Mouse (Mus musculus) adrenal gland, postnatal 36 days (tissue): Measurements from ENCODE around the gene Natd1. TPM values are rescaled to one million over a fixed set of nuclear protein-coding genes. Genes with fewer than 3 reads are reported as not detected.
A peak's percentile ranks its signal among the peaks of the same experiment; 100 is the strongest.
"Not testable (repeated sequence)": the region's sequence is repeated elsewhere in the genome, so short reads cannot be mapped to it uniquely, and the experiment has no call there.

Experiments
- DNase-seq, 2 experiments: peaks; one replicate each; pipeline ENCODE4 v3.0.0; 2021; ENCODE audit warnings: mixed read lengths in 1 of 2
- total RNA-seq, 2 experiments: library from RNA; stranded (reverse); gene quantifications; 2 replicates each; pipeline ENCODE4 v1.2.3; 2021

Gene Natd1
- total RNA-seq, 2 experiments from 2014 or later, result 19.5 to 26.3 TPM

DNA sequence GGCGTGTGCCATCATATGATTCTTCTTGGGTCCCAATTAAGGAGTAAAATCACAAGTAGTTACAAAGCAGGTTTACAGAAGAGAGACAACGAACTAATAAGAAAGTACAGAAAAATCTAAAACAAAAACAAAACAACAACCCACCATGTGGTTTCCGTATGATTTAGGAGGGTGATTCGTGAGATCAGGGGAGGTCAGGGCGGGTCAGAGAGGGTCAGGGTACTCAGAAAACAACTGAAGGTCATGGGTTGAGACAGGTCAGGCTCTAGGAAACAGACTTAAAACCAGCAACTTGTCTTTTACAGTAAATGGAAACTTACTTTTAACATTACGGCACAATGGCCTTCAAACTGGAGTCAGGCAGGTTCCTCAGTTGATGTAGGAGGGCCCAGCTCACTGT lies 24.3 kb downstream of the Natd1 start:
- no peak for DNase-seq

DNA sequence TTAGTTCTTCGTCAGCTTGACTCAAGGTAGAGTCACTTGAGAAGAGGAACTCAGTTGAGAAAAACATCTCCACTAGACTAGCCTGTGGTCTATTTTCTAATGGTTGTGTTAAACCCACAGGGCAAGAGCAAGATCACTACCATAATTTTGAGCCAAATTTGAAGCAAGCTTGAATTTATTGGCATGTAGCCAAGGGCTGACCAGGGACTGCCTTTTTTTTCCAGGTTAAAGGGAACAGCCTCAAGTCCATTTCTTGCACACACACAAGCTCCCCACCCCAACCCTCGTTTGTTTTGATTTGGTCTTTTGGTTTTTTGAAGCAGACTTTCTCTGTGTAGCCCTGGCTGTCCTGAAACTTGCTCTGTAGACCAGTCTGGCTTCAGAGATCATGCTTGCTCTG lies 24.7 kb downstream of the Natd1 start:
- no peak for DNase-seq

DNA sequence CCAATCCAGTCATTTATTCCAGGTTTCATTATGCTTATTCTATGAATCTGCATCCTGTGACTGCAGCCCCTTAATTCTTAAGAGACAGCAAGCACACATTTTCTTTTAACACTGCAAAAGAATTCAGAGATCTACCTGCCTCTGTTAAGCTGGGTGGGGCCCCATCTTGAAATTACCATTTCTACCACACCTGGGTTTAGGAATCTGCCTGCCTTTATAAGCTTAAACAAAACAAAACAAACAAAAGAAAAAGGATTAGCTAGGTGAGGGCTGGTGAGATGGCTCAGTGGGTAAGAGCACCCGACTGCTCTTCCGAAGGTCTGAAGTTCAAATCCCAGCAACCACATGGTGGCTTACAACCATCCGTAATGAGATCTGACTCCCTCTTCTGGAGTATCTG lies 27.6 kb downstream of the Natd1 start:
- not testable (repeated sequence) for DNase-seq

DNA sequence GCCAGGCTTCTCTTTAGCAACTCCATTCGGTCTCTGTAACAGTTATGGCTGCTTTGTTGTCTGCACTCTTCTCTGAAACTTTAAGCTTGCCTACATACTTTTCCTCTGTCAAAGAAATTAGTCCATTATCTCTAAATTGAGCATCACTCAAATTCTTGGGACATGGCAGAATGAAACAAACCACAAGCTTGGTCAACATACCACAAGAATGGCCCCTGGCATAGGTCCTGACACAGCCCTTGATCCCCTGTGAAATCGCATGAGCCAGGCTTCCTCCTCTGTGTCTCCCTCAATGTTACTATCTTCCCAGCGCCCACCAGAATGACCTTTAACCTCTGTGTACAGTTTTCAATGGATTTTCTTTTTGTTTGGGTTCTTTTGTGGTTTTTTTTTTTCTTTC lies 32.2 kb downstream of the Natd1 start:
- no peak for DNase-seq

DNA sequence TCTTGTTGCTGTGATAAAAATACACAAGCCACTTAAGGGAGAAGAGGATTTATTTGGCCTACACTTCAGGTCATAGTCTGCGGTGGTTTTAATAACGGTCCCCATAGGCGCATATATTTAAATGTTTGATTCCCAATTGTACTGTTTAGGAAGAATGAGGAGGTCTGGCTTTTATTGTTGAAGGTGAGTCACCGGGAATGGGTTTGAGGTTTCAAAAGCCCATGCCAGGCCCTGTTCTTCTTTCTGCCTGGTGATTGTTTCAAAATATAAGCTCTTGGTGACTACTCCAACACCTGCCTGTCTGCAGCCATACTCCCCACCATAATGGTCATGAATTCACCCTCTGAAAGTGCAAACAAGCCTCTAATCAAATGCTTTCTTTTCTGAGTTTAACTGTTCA lies 34.0 kb downstream of the Natd1 start:
- no peak for DNase-seq

DNA sequence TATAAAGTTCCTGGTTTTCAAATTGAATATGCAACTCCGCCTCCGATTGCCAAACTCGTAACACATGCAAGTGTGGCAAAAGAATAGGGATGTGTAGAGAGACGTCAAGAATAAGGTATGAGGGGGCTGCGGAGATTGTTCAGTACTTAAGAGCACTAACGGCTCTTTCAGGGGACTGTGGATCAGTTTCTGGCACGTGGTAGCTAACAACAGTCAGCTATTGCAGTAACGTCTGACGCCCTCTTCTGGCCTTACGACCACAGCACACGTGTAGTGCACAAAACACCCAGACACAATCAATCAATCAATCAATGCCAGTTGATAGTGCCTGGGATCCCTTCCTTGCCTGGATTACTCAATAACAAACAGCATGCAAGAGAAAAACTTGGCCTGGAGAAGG lies 35.1 kb downstream of the Natd1 start:
- DNase-seq, result peak; percentile 38 to 64

DNA sequence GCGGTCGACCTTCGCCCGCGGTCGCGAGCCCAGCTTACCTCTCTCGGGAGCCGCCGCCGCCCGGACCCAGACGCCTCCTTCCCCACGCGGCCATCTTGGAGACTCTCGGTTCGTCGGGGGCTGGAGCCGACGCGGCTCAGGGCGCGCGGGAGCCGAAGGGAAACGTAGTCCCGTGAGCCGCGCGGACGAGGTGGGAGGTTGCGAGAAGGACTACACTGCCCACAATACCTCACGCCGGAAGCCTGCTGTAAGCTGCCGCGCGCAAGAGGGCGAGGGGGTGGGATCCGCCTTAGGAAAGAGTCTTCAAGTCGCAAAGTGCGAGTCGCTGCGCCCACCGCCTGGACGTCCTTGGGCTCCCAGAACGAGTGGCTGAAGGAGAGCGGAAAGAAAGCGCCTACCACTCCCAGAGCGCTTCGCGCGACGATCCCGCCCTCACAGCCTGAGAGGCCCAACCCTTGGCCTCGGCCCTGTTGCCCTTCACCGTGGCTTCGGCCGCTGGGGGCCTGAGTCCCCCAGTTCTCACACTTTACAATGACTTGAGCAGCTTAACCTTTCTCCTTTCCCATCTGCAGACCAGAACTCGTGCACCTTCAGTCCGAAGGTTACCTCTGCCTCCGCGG lies 35.8 kb downstream of the Natd1 start, which contains the start of gene Tmem11:
Gene Tmem11, minus strand, starts transcription at position 598 of the 620 bp plus-strand sequence.
- DNase-seq, result peak; percentile 96

DNA sequence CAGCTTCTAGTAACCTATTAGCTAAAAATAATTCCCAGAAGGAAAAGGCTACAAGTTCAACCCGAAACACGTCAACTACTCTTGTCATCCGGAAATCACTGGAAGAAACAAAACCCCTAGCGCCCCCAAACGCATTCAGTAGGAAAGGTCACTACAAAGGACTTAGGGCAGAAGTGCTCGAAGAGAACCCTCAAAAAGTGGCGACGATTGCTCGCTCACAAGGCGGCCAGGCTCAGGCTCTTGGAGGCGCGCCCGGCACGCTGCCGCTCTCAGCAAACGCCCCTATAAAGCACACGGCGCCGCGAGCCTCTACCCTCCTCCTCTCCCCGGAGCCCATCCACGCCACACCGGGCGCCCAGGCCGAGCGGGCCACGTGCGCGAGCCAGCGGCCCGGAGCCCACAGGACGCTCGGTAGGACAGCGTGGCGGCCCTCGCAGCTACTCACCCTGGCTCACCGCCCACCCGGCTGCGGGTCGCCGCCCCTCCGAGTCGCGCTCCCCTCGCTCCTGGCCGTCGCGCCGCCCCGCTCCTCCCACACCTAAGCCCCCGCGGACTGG lies 36.4 kb downstream of the Natd1 start:
- peak; percentile 62 to 70 for DNase-seq

DNA sequence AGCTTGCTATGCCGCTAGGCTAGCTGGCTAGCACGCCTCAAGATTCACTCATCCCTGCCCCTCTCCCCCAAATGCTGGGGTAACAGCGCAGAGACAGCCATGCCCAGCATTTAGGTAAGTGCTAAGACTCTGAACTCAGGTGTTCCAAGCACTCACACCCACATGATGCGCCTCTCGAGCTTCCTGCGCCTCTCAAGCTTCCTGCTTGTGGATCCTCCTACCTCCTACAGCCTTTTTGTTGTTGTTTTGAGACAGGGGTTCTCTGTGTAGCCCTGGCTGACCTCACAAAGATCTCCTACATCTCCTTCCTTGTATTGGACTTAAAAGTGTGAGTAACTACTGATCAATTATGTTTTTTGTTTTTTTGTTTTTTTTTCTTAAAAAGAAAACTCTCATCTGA lies 41.4 kb downstream of the Natd1 start:
- DNase-seq, result no peak

DNA sequence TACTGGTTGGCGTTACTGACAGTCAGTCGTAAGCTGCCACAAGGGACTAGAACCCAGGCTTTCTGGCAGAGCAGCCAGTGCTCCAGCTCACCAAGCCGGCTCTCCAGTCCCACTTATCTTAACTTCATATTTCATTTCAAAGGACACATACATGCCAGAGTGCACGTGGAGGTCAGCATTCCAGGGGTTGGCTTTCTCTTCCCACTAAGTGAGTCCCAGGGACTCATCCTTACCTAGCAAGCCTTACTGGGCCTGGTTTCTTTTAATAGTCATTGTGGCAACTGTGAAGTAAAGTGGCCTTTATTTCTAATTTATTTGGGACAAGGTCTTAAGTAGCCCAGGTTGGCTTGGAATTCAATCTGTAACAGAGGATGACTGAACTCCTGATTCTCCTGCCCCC lies 43.1 kb downstream of the Natd1 start:
- DNase-seq, result peak in 1 of 2 experiments; percentile 22

DNA sequence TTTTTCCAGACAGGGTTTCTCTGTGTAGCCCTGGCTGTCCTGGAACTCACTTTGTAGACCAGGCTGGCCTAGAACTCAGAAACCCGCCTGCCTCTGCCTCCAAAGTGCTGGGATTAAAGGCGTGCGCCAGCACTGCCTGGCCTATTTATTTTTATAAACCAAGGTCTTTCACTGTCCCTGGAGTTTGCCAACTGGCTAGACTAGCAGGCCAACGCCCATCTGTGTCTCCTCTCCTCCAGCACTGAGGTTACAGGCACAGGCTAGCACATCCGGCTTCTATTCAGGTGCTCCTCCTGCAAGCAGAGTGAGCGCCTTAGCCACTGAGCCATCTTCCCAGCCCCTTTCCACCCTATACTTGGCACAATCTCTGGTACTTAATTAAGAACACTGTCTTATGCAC lies 45.1 kb downstream of the Natd1 start:
- DNase-seq, result peak in 1 of 2 experiments; percentile 51

DNA sequence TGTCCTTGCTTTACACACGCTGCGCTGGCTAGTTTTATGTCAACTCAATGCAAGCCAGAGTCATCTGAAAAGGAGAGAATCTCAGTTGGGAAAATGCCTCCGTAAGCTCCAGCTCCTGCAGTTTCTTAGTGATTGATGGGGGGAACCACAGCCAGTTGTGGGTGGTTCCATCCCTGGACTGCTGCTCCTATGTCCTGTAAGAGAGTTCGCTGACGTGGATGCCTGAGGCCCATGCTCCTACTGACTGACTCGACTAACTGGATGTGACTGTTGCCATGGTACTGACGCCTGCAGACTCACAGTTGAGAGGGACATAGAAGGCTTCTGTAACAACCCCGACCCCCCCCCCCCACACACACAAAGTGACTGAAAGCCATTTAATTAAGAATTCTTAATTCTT lies 46.6 kb downstream of the Natd1 start:
- DNase-seq, result peak in 1 of 2 experiments; percentile 33

DNA sequence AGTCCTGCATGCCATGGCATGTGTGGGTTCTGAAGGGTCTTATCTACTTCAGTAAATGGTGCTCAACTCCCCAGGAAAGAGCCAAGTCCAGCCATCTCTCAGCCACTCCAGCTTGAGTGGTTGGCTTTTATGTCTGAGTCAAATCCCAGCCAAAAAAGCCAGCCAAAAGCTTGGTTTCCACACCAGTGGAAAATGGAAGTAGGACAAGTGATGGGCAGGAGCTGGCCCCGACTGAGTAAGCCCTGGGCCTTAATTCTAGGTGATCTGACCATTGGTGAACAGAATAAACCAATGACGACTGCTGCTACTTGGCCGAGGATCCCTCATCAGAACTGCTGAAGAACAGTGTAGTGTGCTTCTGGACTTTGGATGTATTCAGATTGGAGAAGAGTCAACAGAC lies 47.1 kb downstream of the Natd1 start:
- DNase-seq, result no peak

DNA sequence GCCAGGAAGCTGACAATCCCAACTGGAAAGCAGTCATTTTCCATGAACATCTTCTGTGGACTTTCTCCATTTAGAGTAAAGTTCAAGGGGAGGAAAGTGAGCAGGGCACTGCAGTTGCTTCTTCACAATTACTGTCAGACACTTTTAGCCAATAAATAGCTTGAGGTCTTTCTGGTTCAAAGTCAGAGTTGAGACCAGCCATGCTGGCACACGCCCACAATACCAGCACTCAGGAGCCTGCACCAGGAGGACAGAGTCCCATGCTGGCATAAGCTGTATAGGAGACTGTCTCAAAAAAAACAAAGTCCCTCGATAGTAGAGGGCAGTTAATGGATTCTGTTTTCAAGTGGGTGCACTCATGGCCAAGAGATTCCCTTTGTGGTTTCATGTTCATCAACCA lies 48.5 kb downstream of the Natd1 start:
- DNase-seq, result no peak

DNA sequence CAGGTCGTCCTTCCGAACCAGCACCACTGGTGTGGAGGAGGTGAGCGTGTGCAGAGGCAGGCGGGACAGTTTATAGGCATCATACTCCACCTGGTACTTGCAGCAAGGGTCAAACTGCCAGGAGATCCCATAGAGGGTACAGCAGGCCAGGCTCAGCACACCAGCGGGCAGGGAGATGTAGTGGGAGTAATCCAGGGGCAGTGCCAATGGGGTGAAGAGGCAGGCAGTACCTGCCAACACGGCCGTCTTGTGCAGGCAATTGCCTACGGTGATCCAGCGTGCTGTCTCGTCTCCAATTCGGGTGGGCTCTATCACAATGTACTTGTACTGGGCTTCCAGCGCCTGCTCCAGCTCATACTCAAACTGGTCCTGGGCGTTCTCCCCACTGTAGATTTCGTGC lies 49.6 kb downstream of the Natd1 start:
- peak in 1 of 2 experiments; percentile 46 for DNase-seq

DNA sequence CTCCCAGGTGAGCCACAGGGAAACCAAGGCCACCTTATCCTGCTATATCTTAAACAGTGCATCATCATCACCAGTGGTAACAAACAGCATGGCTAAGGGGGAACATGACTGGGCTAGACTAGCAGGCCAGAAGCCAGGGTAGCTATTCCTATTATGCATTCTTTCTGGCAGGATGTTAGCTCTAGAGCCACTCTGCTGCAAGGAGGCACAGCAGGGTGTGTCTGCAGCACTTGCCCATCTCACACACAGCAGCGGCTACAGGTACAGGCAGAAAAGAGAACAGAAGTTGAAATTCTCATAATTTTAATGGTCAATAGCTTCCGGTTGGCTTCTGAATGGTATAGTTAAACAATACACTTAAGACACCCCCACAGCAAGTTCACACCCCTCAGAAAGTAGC lies 50.4 kb downstream of the Natd1 start:
- DNase-seq, result no peak

DNA sequence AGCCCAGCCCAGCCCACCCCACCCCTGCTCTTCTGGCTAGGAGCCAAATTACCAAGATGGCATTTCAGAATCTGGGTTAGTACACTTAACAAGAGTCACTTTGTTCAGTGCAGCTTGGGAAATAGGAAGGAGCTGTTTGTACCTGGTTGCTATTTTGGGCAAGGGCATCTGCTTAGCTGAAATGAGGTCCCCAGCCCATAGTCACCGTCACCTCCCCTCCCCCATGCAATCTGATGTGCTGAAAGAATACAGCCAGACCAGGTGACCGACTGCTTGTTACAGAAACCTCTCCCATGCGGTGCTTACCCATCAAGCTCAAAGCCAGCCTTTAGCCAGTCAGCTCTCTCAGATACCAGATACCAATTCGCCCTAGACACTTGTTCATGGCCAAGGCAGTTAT lies 51.4 kb downstream of the Natd1 start:
- DNase-seq, result peak in 1 of 2 experiments; percentile 36

DNA sequence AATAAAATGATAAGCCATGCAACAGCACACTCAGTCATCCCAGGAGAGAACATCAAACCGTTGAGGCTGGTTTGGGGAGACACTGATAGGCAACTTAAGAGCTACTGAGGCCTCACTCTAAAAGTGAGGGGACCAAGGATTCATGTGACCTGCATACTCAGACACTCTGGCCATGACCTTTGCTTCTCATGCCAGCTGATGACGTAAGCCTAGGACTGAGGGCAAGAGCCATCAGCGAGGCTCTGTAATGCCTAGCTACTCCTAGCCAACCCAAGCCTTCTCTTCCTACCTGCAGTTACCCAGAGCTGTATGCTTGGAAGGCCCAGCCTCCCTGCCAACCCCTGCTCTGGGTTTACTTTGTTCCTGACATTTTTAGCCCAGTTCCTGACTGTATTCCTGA lies 52.6 kb downstream of the Natd1 start:
- peak; percentile 64 to 76 for DNase-seq

DNA sequence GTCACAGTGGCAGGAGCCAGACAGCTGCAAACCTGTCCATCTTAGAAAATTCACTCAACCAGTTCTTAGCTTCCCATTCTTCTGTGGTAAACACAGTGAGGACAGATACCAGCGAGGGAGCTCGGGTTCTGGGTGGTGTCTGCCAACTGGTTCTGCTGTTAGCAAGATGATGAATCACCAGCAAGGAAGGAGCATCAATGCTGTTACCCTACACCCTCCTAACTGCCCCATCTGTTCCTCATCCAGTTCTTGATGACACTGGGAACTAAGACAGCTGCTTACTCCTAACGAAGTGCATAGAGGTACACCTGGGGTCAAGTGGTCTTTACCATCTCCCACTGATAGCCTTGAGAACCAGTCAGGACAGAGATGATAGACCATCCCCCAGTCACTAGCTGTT lies 58.0 kb downstream of the Natd1 start:
- DNase-seq, result no peak

Other genes with a start within 250 kb of the Natd1 start
- 10 to 100 TPM; 23.6 to 24.7 TPM for gene Llgl1, start 215.0 kb downstream of the Natd1 start, total RNA-seq
- gene Flii, start 187.5 kb downstream of the Natd1 start, total RNA-seq, result 100 to 1,000 TPM; 137 to 162 TPM
- 10 to 100 TPM; 27.7 to 38.1 TPM for gene Mief2, start 186.4 kb downstream of the Natd1 start, total RNA-seq
- 10 to 100 TPM in 1 of 2 experiments, 1 to 10 TPM in 1; 6.5 to 10.7 TPM for gene Top3a, start 137.4 kb downstream of the Natd1 start, total RNA-seq
- 10 to 100 TPM; 23.7 to 24.9 TPM for gene Smcr8, start 137.2 kb downstream of the Natd1 start, total RNA-seq
- gene Shmt1, start 103.0 kb downstream of the Natd1 start, total RNA-seq, result 10 to 100 TPM; 40.4 to 80.2 TPM
- gene Dhrs7b, start 84.1 kb downstream of the Natd1 start, total RNA-seq, result 10 to 100 TPM; 50.0 to 51.1 TPM
- 10 to 100 TPM; 41.3 to 46.3 TPM for gene Tmem11, start 35.5 kb downstream of the Natd1 start, total RNA-seq
- gene Map2k3, start 17.3 kb upstream of the Natd1 start, total RNA-seq, result 100 to 1,000 TPM in 1 of 2 experiments, 10 to 100 TPM in 1; 86.9 to 151 TPM
- 1 to 10 TPM; 1.3 to 2.5 TPM for gene Kcnj12, start 107.8 kb upstream of the Natd1 start, total RNA-seq
- gene Tnfrsf13b, start 212.0 kb upstream of the Natd1 start, total RNA-seq, result 1 to 10 TPM in 1 of 2 experiments, under 1 TPM in 1; 0.40 to 1.1 TPM